Mouse (Mus musculus): ENCODE data around the gene Entpd3. TPM values are rescaled to one million over a fixed set of nuclear protein-coding genes. Genes with fewer than 3 reads are reported as not detected.

The Entpd3 gene
- 0.83 TPM for polyA plus RNA-seq (2014; fragmentation: Illumina TruSeq; extraction: RNeasy Lipid Tissue Mini Kit (QIAGEN cat#74804))

GRCm38 (mm10) chr9:120539662-120540251 lies at the start of gene Entpd3:
TSS of gene Entpd3 (plus strand) at chr9:120539818.

GRCm38 (mm10) chr9:120492010-120492399 lies 47.6 kb upstream of the Entpd3 start, which contains the start of gene Eif1b:
TSS of gene Eif1b (plus strand) at chr9:120492232.

GRCm38 (mm10) chr9:120570741-120571592 lies 31.3 kb downstream of the Entpd3 start, which contains the start of gene Rpl14:
TSS of gene Rpl14 (plus strand) at chr9:120571444.

Other genes starting within 250 kb of the Entpd3 start
- 1.7 TPM for gene Myrip, start 238.3 kb upstream of the Entpd3 start, polyA plus RNA-seq (2014; fragmentation: Illumina TruSeq; extraction: RNeasy Lipid Tissue Mini Kit (QIAGEN cat#74804))
- 63.5 TPM for gene Eif1b, start 47.6 kb upstream of the Entpd3 start, polyA plus RNA-seq (2014; fragmentation: Illumina TruSeq; extraction: RNeasy Lipid Tissue Mini Kit (QIAGEN cat#74804))
- 974 TPM for gene Rpl14, start 31.6 kb downstream of the Entpd3 start, polyA plus RNA-seq (2014; fragmentation: Illumina TruSeq; extraction: RNeasy Lipid Tissue Mini Kit (QIAGEN cat#74804))

Measured in ovary, adult 10 weeks (tissue).